In genomic region chr1:175329934-175330471, GRCm38 (mm10) we compare ENCODE assay signal across 30 mouse cellular contexts.
DNase-seq lines count a peak whose midpoint lies in the region; ATAC-seq lines count a peak whose summit lies in the region.
"Had no signal": no experiment of that assay in that cellular context is flagged by ENCODE, and none has a peak within 500 bp of the region (broad histone marks: within the 10 kb centered on the region; RNA-seq: fewer than 3 reads in every experiment).

No protein-coding gene starts in this region.

- no peak overlapping the region for H3K4me2 ChIP-seq in hindbrain, embryonic 11.5 days (replicated peaks; ENCODE audit: low read depth, low read length)
- H3K4me2 ChIP-seq in hindbrain, embryonic 13.5 days = no peak overlapping the region
- no peak overlapping the region for H3K4me2 ChIP-seq in midbrain, embryonic 11.5 days
- H3K4me2 ChIP-seq: heart, embryonic 11.5 days; liver, embryonic 15.5 days; lung, embryonic 15.5 days; midbrain, embryonic 15.5 days had no signal

- intact Hi-C loops in left cerebral cortex, postnatal 14 days (cut with DNase I) = no loop called here

- no peaks in the 10 kb centered on the region for H3K36me3 ChIP-seq in hindbrain, embryonic 11.5 days (ENCODE audit: control insufficient read depth, insufficient read depth, low read length)
- no peaks in the 10 kb centered on the region for H3K36me3 ChIP-seq in hindbrain, embryonic 13.5 days
- no peaks in the 10 kb centered on the region for H3K36me3 ChIP-seq in midbrain, embryonic 11.5 days (ENCODE audit: control insufficient read depth, insufficient read depth, low read length)
- H3K36me3 ChIP-seq in midbrain, embryonic 10.5 days = no peaks in the 10 kb centered on the region
- H3K36me3 ChIP-seq: liver, embryonic 15.5 days; lung, embryonic 15.5 days; midbrain, embryonic 15.5 days had no signal

- no peak overlapping the region for H3K27ac ChIP-seq in hindbrain, embryonic 11.5 days (ENCODE audit: low read depth, low read length)
- no peak overlapping the region for H3K27ac ChIP-seq in hindbrain, embryonic 13.5 days
- H3K27ac ChIP-seq in midbrain, embryonic 11.5 days (ENCODE audit: low read depth, low read length) = no peak overlapping the region
- no peak overlapping the region for H3K27ac ChIP-seq in midbrain, embryonic 10.5 days (replicated peaks)
- H3K27ac ChIP-seq: kidney, postnatal 0 days; liver, embryonic 15.5 days; lung, embryonic 15.5 days; midbrain, embryonic 15.5 days; stomach, postnatal 0 days had no signal

- H3K9me3 ChIP-seq in hindbrain, embryonic 11.5 days (ENCODE audit: control insufficient read depth, low read length) = no peaks in the 10 kb centered on the region
- H3K9me3 ChIP-seq in hindbrain, embryonic 13.5 days = no peaks in the 10 kb centered on the region
- no peaks in the 10 kb centered on the region for H3K9me3 ChIP-seq in midbrain, embryonic 11.5 days (ENCODE audit: control insufficient read depth, low read length)
- no peaks in the 10 kb centered on the region for H3K9me3 ChIP-seq in midbrain, embryonic 10.5 days (replicated peaks)
- H3K9me3 ChIP-seq: liver, embryonic 15.5 days; lung, embryonic 15.5 days; midbrain, embryonic 15.5 days had no signal

- no peak overlapping the region for H3K9ac ChIP-seq in hindbrain, embryonic 11.5 days (ENCODE audit: low read depth, low read length)
- no peak overlapping the region for H3K9ac ChIP-seq in hindbrain, embryonic 13.5 days
- no peak overlapping the region for H3K9ac ChIP-seq in midbrain, embryonic 11.5 days (ENCODE audit: low read length)
- H3K9ac ChIP-seq: liver, embryonic 15.5 days; lung, embryonic 15.5 days; midbrain, embryonic 15.5 days had no signal

- whole genome bisulfite sequencing in hindbrain, embryonic 11.5 days = 75% methylated on average over 3 of the region's 3 CpGs
- WGBS in hindbrain, embryonic 13.5 days = 79% methylated on average over 3 of the region's 3 CpGs
- 85% methylated on average over 3 of the region's 3 CpGs for WGBS in midbrain, embryonic 11.5 days
- 94% methylated on average over 3 of the region's 3 CpGs for WGBS in midbrain, embryonic 10.5 days

- no peak overlapping the region for H3K4me3 ChIP-seq in hindbrain, embryonic 11.5 days (ENCODE audit: low read depth, low read length)
- no peak overlapping the region for H3K4me3 ChIP-seq in hindbrain, embryonic 13.5 days
- H3K4me3 ChIP-seq in midbrain, embryonic 11.5 days (ENCODE audit: low read depth, low read length) = no peak overlapping the region
- H3K4me3 ChIP-seq in midbrain, embryonic 10.5 days = no peak overlapping the region
- H3K4me3 ChIP-seq: erythroblast, embryonic 14.5 days; liver, embryonic 15.5 days; lung, embryonic 15.5 days; midbrain, embryonic 15.5 days had no signal

- no peaks in the 10 kb centered on the region for H3K27me3 ChIP-seq in hindbrain, embryonic 11.5 days (ENCODE audit: control insufficient read depth, insufficient read depth, low read length)
- H3K27me3 ChIP-seq in hindbrain, embryonic 13.5 days = no peaks in the 10 kb centered on the region
- no peaks in the 10 kb centered on the region for H3K27me3 ChIP-seq in midbrain, embryonic 11.5 days (ENCODE audit: control insufficient read depth, insufficient read depth, low read length)
- no peaks in the 10 kb centered on the region for H3K27me3 ChIP-seq in midbrain, embryonic 10.5 days (ENCODE audit: low read depth, poor library complexity, severe bottlenecking)
- H3K27me3 ChIP-seq: liver, embryonic 15.5 days; lung, embryonic 15.5 days; midbrain, embryonic 15.5 days had no signal

- ATAC-seq in hindbrain, embryonic 11.5 days (ENCODE audit: low FRiP score) = peak; percentile 66
- no peak for ATAC-seq in hindbrain, embryonic 13.5 days (ENCODE audit: low FRiP score)
- peak; percentile 39; the same call in 1 of the 2 replicates for ATAC-seq in midbrain, embryonic 11.5 days (ENCODE audit: low FRiP score)
- ATAC-seq: intestine, embryonic 16.5 days; midbrain, embryonic 15.5 days had no signal

- peak; percentile 31 for DNase-seq in hindbrain, embryonic 11.5 days (ENCODE audit: low spot score)
- DNase-seq in midbrain, embryonic 11.5 days (ENCODE audit: low spot score, missing footprints) = no peak
- no peak for DNase-seq in midbrain, embryonic 10.5 days (ENCODE audit: low spot score)
- DNase-seq in retina, postnatal 1 day = peak; percentile 17
- DNase-seq in retina, embryonic 14.5 days (ENCODE audit: low spot score) = no peak
- no peak for DNase-seq in left cerebral cortex, postnatal 14 days (ENCODE audit: low spot score in 2 of 2)
- DNase-seq: adrenal gland, postnatal 25 days; B cell, adult 2 months; cerebellum, adult 11-12 months; cerebellum, adult 9-11 months; gastrocnemius, postnatal 25 days; heart, adult 11 months; heart, postnatal 36 days; kidney, adult 8-10 months; kidney, postnatal 4 days; left cerebral cortex, postnatal 4 days; liver; right cerebral cortex, adult 18-20 months; spleen, adult 18-20 months; thymus, adult 18-20 months; thymus, postnatal 25 days had no signal

- no peaks in the 10 kb centered on the region for H3K4me1 ChIP-seq in hindbrain, embryonic 11.5 days (replicated peaks; ENCODE audit: control insufficient read depth, insufficient read depth, low read length)
- H3K4me1 ChIP-seq in hindbrain, embryonic 13.5 days (replicated peaks) = no peaks in the 10 kb centered on the region
- no peaks in the 10 kb centered on the region for H3K4me1 ChIP-seq in midbrain, embryonic 11.5 days (ENCODE audit: control insufficient read depth, insufficient read depth, low read length)
- no peaks in the 10 kb centered on the region for H3K4me1 ChIP-seq in midbrain, embryonic 10.5 days
- H3K4me1 ChIP-seq: liver, embryonic 15.5 days; lung, embryonic 15.5 days; midbrain, embryonic 15.5 days had no signal

Comparison
In these comparisons a context has a peak if more than half of its experiments do, and no peak if none do; other contexts are left out.
1. DNase-seq: peak in hindbrain, embryonic 11.5 days (single experiment) and retina, postnatal 1 day (single experiment); none in midbrain, embryonic 11.5 days (single experiment), midbrain, embryonic 10.5 days (single experiment), retina, embryonic 14.5 days (single experiment) and left cerebral cortex, postnatal 14 days (0 of 2).